Mouse (Mus musculus) lung, postnatal 0 days (tissue): ENCODE measurements around the gene Slc9b2.

Experiments
- CTCF ChIP-seq: IDR thresholded peaks from 2 replicates; pipeline ENCODE4 v1.5.1; 2016; ENCODE audit warnings: antibody characterized with exemption, mild to moderate bottlenecking
- EP300 ChIP-seq: IDR thresholded peaks from 2 replicates; pipeline ENCODE4 v1.6.1; 2016; ENCODE audit warnings: antibody characterized with exemption, mild to moderate bottlenecking, control low read depth

DNA sequence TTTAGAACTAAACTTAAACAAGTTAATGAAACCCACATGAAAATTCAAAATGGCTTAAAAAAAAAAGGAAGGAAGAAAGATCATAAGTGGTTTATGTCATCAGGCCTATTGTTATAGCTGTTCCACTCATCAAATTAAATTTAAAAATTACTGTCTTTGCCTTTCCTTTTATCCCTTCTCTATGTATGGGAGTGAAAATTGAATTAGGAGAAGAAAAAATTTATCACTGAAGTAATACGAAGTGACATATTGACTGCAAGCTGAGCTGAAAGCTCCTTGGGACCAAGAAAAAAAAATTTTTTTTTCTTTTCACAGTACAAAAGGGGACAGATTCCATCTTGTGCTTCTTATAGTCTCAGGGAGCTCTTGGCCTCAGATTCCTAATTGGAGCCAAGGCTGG, 11.9 kb upstream of the Slc9b2 start:
- TF ChIP-seq CTCF = no peak
- TF ChIP-seq EP300 = no peak
